Mouse (Mus musculus) left cerebral cortex, adult 8-10 months (tissue): ENCODE results near the gene Plekhn1. TPM values are rescaled to one million over a fixed set of nuclear protein-coding genes. Genes with fewer than 3 reads are reported as not detected.

Source experiments
- DNase-seq, 2 experiments: peaks; one replicate each; pipeline ENCODE4 v3.0.0; 2022; ENCODE audit warnings: low spot score in 2 of 2
- total RNA-seq, 4 experiments: library from RNA; stranded (reverse); gene quantifications; 2 replicates each; pipeline ENCODE4 v1.2.4; 2022

Gene Plekhn1
- 10 to 100 TPM; 33.2 to 40.5 (median 38.6) TPM for total RNA-seq

GRCm38 (mm10) chr4:156234701-156235213 lies at the start of gene Plekhn1:
Gene Plekhn1, minus strand, starts transcription at chr4:156234857.
- peak; percentile 51 to 67 for DNase-seq

GRCm38 (mm10) chr4:156255078-156255839 lies 20.6 kb upstream of the Plekhn1 start, which contains the start of gene Samd11:
Gene Samd11, minus strand, starts transcription at chr4:156255657.
- DNase-seq: no peak

- DNase-seq: no peak
These were observed 19.9 kb upstream of the Plekhn1 start for GRCm38 (mm10) chr4:156254361-156255077.

- DNase-seq: no peak
These were observed 18.4 kb upstream of the Plekhn1 start for GRCm38 (mm10) chr4:156253043-156253442.

GRCm38 (mm10) chr4:156252619-156253018 lies 18.0 kb upstream of the Plekhn1 start:
- DNase-seq: no peak

- DNase-seq: no peak
These were observed 17.5 kb upstream of the Plekhn1 start for GRCm38 (mm10) chr4:156252140-156252539.

- no peak for DNase-seq
These were observed 16.4 kb upstream of the Plekhn1 start for GRCm38 (mm10) chr4:156251081-156251480.

- DNase-seq: no peak
These were observed 14.9 kb upstream of the Plekhn1 start for GRCm38 (mm10) chr4:156249567-156249966.

- DNase-seq: no peak
These were observed 2.2 kb upstream of the Plekhn1 start for GRCm38 (mm10) chr4:156236651-156237447.

- DNase-seq: peak; percentile 72 to 85
These were observed 1.3 kb upstream of the Plekhn1 start, which contains the start of gene Noc2l for GRCm38 (mm10) chr4:156235808-156236533. Gene Noc2l, plus strand, starts transcription at chr4:156236010.

GRCm38 (mm10) chr4:156235360-156235770 lies 708 bp upstream of the Plekhn1 start:
- no peak for DNase-seq

- DNase-seq: no peak
These were observed 596 bp downstream of the Plekhn1 start for GRCm38 (mm10) chr4:156234021-156234501.

GRCm38 (mm10) chr4:156228393-156229024 lies 6.1 kb downstream of the Plekhn1 start:
- DNase-seq: no peak

- no peak for DNase-seq
These were observed 6.8 kb downstream of the Plekhn1 start for GRCm38 (mm10) chr4:156227752-156228392.

- DNase-seq: no peak
These were observed 10.4 kb downstream of the Plekhn1 start for GRCm38 (mm10) chr4:156224276-156224675.

- no peak for DNase-seq
These were observed 14.7 kb downstream of the Plekhn1 start for GRCm38 (mm10) chr4:156219936-156220335.

GRCm38 (mm10) chr4:156217838-156218237 lies 16.8 kb downstream of the Plekhn1 start:
- DNase-seq: no peak

GRCm38 (mm10) chr4:156217022-156217669 lies 17.5 kb downstream of the Plekhn1 start:
- no peak for DNase-seq

- DNase-seq: no peak
These were observed 18.5 kb downstream of the Plekhn1 start for GRCm38 (mm10) chr4:156216196-156216595.
